Mouse (Mus musculus) cerebellum, postnatal 25 days (tissue): ENCODE results near the gene Olfr826.
"Not testable (repeated sequence)": the region's sequence is repeated elsewhere in the genome, so short reads cannot be mapped to it uniquely, and the experiment has no call there.

ENCODE experiments used
- DNase-seq, 2 experiments: peaks; one replicate each; pipeline ENCODE4 v3.0.0; 2021; ENCODE audit warnings: mixed read lengths in 2 of 2

Gene Olfr826

GRCm38 (mm10) chr10:130184086-130184485 lies at the start of gene Olfr826:
Gene Olfr826 (minus strand): TSS chr10:130184186.
- DNase-seq: no peak

GRCm38 (mm10) chr10:130232117-130232516 lies 48.1 kb upstream of the Olfr826 start:
- no peak for DNase-seq

GRCm38 (mm10) chr10:130229584-130229983 lies 45.6 kb upstream of the Olfr826 start:
- peak in 1 of 2 experiments; percentile 3 for DNase-seq

GRCm38 (mm10) chr10:130228246-130228645 lies 44.3 kb upstream of the Olfr826 start:
- DNase-seq: peak; percentile 57 to 72

GRCm38 (mm10) chr10:130225034-130225433 lies 41.0 kb upstream of the Olfr826 start:
- no peak for DNase-seq

GRCm38 (mm10) chr10:130214303-130214702 lies 30.3 kb upstream of the Olfr826 start, which contains the start of gene Olfr827:
Gene Olfr827 (minus strand): TSS chr10:130214403.
- DNase-seq: no peak

- DNase-seq: no peak
Measured at GRCm38 (mm10) chr10:130166666-130167065, 17.3 kb downstream of the Olfr826 start, which contains the start of gene Olfr825. Gene Olfr825 (minus strand): TSS chr10:130166766.

GRCm38 (mm10) chr10:130165196-130165595 lies 18.8 kb downstream of the Olfr826 start:
- DNase-seq: no peak

- no peak for DNase-seq
Measured at GRCm38 (mm10) chr10:130144121-130144520, 39.9 kb downstream of the Olfr826 start.

GRCm38 (mm10) chr10:130142481-130142880 lies 41.5 kb downstream of the Olfr826 start:
- DNase-seq: not testable (repeated sequence)

GRCm38 (mm10) chr10:130134811-130135210 lies 49.2 kb downstream of the Olfr826 start:
- no peak for DNase-seq

- DNase-seq: not testable (repeated sequence)
Measured at GRCm38 (mm10) chr10:130129900-130130299, 54.1 kb downstream of the Olfr826 start, which contains the start of gene Olfr824. Gene Olfr824 (minus strand): TSS chr10:130130000.
